Mouse (Mus musculus): Measurements from ENCODE around the gene Tspan10. TPM values are rescaled to one million over a fixed set of nuclear protein-coding genes. Genes with fewer than 3 reads are reported as not detected.

Gene Tspan10
- 10 to 100 TPM in 1 of 2 experiments, 1 to 10 TPM in 1; 1.9 to 17.2 TPM for total RNA-seq (2023)

GRCm38 (mm10) chr11:120442344-120442743 lies at the start of gene Tspan10:
Tspan10 (plus strand) TSS chr11:120442644.

GRCm38 (mm10) chr11:120437152-120437856 lies 5.1 kb upstream of the Tspan10 start, which contains the start of gene Nploc4:
Nploc4 (minus strand) TSS chr11:120437708.

DNA sequence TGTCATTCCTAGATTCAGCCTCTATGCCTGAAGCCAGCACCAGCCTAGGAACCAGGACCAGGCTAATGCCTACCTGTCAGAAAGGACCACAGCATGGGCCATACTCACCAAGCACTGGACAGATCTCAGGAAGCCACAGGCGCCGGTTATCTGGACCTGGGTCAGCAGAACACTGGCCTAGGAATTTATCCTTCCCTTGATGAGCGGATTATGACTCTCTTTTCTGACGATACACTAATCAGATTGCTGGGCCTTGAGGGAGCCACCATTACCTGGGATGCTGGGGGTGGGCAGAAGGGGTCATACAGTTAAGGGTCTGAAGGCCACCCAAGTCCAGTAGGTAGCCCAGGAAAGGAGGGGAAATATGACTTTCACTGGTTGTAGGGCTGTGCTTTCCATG lies 10.9 kb downstream of the Tspan10 start, which contains the start of gene Pde6g:
Gene Pde6g, minus strand, starts transcription at position 195 of the 400 bp plus-strand sequence.

DNA sequence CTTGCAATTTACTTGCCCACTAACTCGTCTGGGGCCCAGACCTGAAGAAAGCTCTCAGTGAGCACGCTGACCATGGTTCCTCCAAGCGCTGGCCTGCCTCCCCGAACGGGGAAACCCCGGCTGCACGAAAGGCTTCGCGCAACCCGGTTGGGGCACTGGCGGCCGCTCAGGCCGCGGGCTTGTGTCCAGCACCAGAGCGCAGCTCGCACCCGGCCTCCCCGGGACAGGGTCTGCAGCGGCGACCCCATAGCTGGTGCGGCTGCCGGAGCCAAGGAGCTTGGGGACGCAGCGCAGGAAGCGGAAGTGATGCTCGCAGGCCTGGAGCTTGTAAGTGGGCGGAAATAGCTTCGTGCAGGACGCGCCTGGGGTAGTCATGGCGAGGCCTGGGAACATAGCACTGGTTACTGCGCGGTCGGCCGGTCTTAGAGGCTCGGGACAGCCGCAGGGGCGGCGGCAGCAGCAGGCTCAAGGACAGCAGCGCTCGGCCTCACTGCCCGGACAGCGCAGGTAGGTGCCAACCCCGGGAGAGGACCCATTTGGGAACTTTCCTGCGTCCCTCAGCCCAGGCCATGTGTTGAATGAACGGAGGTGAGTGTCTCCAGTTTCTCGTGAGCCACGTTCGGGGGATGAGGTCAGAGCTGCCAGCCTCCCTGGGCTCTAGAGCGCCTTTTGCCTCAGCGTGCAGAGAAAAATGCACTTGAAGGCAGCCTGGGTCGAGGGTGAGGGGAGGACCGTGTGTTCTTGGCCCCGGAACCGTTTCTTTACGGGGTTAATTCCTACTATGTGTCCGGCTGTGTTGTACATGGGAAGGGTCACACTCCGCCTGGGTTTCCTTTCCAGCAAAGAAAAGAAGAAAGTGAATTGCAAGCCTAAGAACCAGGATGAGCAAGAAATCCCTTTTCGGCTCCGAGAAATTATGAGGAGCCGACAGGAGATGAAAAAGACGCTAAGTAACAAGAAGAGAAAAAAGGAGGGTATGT lies 15.6 kb downstream of the Tspan10 start, which contains the start of the genes Oxld1 and Ccdc137:
Gene Oxld1, minus strand, starts transcription at position 297 of the 980 bp plus-strand sequence.
Gene Ccdc137, plus strand, starts transcription at position 344 of the 980 bp plus-strand sequence.

DNA sequence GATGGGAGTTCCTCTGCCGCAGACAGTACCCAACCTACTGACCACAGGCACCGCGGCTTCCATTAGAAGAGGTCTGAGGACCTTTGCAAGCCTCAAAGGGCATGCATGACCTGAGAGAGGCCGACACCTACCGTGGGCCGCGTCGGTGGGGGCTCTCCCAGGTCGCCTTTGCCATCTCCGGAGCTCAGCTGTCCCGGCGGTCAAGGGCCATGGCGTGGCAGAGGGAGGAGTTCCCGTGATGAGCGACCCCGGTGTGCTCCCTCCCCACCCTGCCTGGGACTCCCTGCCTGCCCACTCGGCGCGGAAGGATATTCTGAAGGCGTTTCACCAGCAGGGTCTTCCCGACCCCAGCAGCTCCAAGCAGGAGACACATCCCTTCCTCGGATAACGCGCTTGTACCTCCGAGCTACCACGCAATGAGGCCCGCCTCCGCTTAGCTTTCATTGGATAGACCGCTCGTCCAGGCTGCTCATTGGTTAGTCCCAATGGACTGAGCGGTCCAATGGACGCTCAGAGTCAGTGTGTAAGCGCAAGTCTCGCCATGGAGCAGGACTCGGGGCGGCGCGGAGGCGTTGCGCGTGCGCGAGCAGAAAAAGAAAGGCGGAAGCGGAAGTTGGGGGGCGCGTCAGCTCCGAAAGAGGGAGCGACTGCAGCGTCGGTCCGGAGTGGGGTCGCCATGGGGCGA lies 24.7 kb downstream of the Tspan10 start, which contains the start of gene Arl16:
Gene Arl16, minus strand, starts transcription at position 557 of the 685 bp plus-strand sequence.

DNA sequence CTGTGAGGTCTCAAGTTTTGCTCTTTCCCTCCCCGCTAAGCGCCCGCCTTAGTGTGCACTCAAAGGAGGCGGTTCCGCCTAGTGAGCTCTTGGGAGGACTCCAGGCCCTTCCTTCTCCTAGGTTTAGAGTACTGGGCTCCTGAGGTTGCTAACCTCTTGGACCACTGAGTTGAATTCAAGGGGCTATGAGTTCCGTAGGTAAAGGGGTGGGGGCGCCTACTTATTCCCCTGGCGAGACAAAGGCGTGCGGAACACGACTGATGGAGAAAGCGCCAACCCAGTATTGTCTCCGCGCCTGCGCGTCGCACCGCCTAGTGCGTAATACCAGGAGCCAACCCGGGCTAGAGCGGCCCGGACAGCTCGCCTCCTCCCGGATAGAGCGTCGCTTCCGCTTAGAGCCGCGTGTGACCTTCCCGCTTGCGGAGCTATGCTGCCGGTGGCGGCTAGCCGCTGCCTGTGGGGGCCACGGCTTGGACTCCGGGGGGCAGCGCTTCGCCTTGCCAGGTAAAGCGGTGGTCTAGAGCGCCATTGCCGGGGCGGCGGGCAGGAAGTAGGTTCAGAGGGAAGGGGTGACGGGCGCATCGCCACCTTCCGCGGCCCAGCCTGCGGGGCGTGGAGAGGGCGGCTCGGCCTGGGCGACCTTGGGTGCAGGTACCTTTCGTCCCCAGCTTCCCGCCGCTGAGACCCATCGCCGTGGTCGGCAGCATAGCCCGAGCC lies 42.0 kb downstream of the Tspan10 start, which contains the start of gene Mrpl12:
Gene Mrpl12, plus strand, starts transcription at position 349 of the 717 bp plus-strand sequence.

DNA sequence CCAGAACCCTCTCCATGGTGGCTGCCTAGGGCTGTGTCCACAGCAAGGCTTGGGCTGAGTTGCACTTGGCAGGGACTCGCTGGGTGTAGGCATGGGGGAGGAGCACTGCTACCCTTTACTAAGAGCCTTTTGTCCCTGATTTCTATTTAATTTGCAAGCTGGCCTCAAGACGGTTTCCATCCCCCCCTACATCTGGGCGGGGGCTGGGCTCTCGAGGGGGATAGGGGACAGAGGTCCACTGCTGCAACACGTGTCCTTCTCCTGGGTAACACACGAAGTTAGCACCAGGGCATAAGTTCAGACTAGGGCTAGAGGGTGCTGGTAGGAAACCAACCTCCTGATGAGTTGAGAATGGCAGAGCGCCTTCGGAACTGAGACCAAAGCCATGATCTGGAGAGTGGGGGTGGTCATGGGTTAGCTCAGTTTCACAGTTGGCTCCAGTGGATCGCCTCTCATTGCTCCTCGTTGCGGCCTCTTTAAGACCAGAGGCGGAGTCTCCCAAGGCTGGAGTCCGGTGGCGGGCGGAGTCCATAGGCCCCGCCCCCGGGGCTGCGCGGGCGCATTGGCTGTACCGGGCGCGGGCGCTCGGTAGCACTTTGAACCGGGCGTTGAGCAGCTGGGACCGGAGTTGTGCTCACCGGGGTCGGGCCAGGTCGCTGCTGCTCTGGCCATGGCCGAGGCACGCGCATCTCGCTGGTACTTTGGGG lies 49.0 kb downstream of the Tspan10 start, which contains the start of gene Slc25a10:
Gene Slc25a10, plus strand, starts transcription at position 524 of the 707 bp plus-strand sequence.

Other genes starting within 250 kb of the Tspan10 start
- 1 to 10 TPM; 7.5 to 7.6 TPM for gene Bahcc1, start 209.7 kb upstream of the Tspan10 start, total RNA-seq (2023)
- 1,000 to 10,000 TPM; 2,824 to 3,098 TPM for gene Actg1, start 94.1 kb upstream of the Tspan10 start, total RNA-seq (2023)
- gene Fscn2, start 81.1 kb upstream of the Tspan10 start, total RNA-seq (2023), result not detected
- 10 to 100 TPM; 15.8 to 18.4 TPM for gene Faap100, start 63.9 kb upstream of the Tspan10 start, total RNA-seq (2023)
- 10 to 100 TPM; 52.6 to 67.1 TPM for gene Nploc4, start 4.9 kb upstream of the Tspan10 start, total RNA-seq (2023)
- under 1 TPM in 1 of 2 experiments, not detected in 1; 0.36 TPM for gene Pde6g, start 10.9 kb downstream of the Tspan10 start, total RNA-seq (2023)
- 1 to 10 TPM; 8.9 to 9.5 TPM for gene Oxld1, start 15.4 kb downstream of the Tspan10 start, total RNA-seq (2023)
- gene Ccdc137, start 15.5 kb downstream of the Tspan10 start, total RNA-seq (2023), result 10 to 100 TPM; 11.6 to 12.6 TPM
- gene Arl16, start 25.0 kb downstream of the Tspan10 start, total RNA-seq (2023), result 10 to 100 TPM in 1 of 2 experiments, 1 to 10 TPM in 1; 7.8 to 11.3 TPM
- gene Mrpl12, start 42.0 kb downstream of the Tspan10 start, total RNA-seq (2023), result 10 to 100 TPM; 25.0 to 26.6 TPM
- gene Slc25a10, start 49.2 kb downstream of the Tspan10 start, total RNA-seq (2023), result 10 to 100 TPM; 11.1 to 14.2 TPM
- not detected for gene Gcgr, start 88.1 kb downstream of the Tspan10 start, total RNA-seq (2023)
- 10 to 100 TPM; 52.0 to 52.6 TPM for gene Mcrip1, start 107.1 kb downstream of the Tspan10 start, total RNA-seq (2023)
- not detected for gene Ppp1r27, start 108.5 kb downstream of the Tspan10 start, total RNA-seq (2023)
- gene P4hb, start 130.6 kb downstream of the Tspan10 start, total RNA-seq (2023), result 100 to 1,000 TPM; 348 to 375 TPM
- 100 to 1,000 TPM; 623 to 655 TPM for gene Arhgdia, start 139.0 kb downstream of the Tspan10 start, total RNA-seq (2023)
- gene Alyref, start 155.7 kb downstream of the Tspan10 start, total RNA-seq (2023), result 100 to 1,000 TPM in 1 of 2 experiments, 10 to 100 TPM in 1; 90.1 to 103 TPM
- 10 to 100 TPM; 55.8 to 56.4 TPM for gene Anapc11, start 155.8 kb downstream of the Tspan10 start, total RNA-seq (2023)
- gene Npb, start 165.8 kb downstream of the Tspan10 start, total RNA-seq (2023), result 1 to 10 TPM in 1 of 2 experiments, not detected in 1; 1.4 TPM
- 10 to 100 TPM; 66.8 to 75.4 TPM for gene Pcyt2, start 175.3 kb downstream of the Tspan10 start, total RNA-seq (2023)
- gene Sirt7, start 182.6 kb downstream of the Tspan10 start, total RNA-seq (2023), result 100 to 1,000 TPM; 122 to 125 TPM
- gene Mafg, start 191.0 kb downstream of the Tspan10 start, total RNA-seq (2023), result 100 to 1,000 TPM in 1 of 2 experiments, 10 to 100 TPM in 1; 96.6 to 101 TPM
- gene Pycr1, start 201.1 kb downstream of the Tspan10 start, total RNA-seq (2023), result under 1 TPM in 1 of 2 experiments, not detected in 1; 0.27 TPM
- gene Myadml2, start 205.5 kb downstream of the Tspan10 start, total RNA-seq (2023), result not detected
- gene Notum, start 218.5 kb downstream of the Tspan10 start, total RNA-seq (2023), result not detected
- gene Aspscr1, start 230.3 kb downstream of the Tspan10 start, total RNA-seq (2023), result 10 to 100 TPM; 77.9 to 83.1 TPM